27 mouse cellular contexts compared by ENCODE assay signal in genomic region chr6:3468627-3469026, GRCm38 (mm10). TPM values are rescaled to one million over a fixed set of nuclear protein-coding genes. Genes with fewer than 3 reads are reported as not detected.
A peak's percentile ranks its signal among the peaks of the same experiment; 100 is the strongest.
DNase-seq lines count a peak whose midpoint lies in the region; ATAC-seq and TF ChIP-seq lines count a peak whose summit lies in the region.
"Had no signal": no experiment of that assay in that cellular context is flagged by ENCODE, and none has a peak within 500 bp of the region (broad histone marks: within the 10 kb centered on the region; RNA-seq: fewer than 3 reads in every experiment).

No protein-coding gene starts in this region.

- 0 out of 2 replicates have a peak, but pooled peaks have one; percentile 43 for ATAC-seq in intestine, embryonic 14.5 days (replicated peaks; ENCODE audit: low FRiP score, low TSS enrichment, low read depth)
- peak; percentile 74 for ATAC-seq in intestine, embryonic 16.5 days
- 0 out of 2 replicates have a peak, but pooled peaks have one; percentile 29 for ATAC-seq in stomach, embryonic 16.5 days (ENCODE audit: insufficient read depth, low FRiP score)
- no peak for ATAC-seq in liver, embryonic 11.5 days (replicated peaks; ENCODE audit: low FRiP score)
- no peak for ATAC-seq in neural tube, embryonic 15.5 days (ENCODE audit: low FRiP score)
- ATAC-seq: forebrain, embryonic 14.5 days; forebrain, embryonic 16.5 days had no signal

- TF ChIP-seq POLR2A in MEL (IDR thresholded peaks at IDR 0.05; ENCODE audit: control insufficient read depth in 1 of 2, insufficient read depth in 1 of 2, low read depth in 1 of 2, low read length in 2 of 2, poor library complexity in 1 of 2) = no peak

- no peak overlapping the region for H3K4me3 ChIP-seq in MEL (ENCODE audit: control insufficient read depth in 1 of 2, insufficient read depth in 1 of 2, low read depth in 2 of 2, low read length in 2 of 2)
- no peak overlapping the region for H3K4me3 ChIP-seq in intestine, embryonic 14.5 days (ENCODE audit: low read depth, low read length)
- H3K4me3 ChIP-seq in intestine, embryonic 16.5 days (ENCODE audit: low read length) = no peak overlapping the region
- H3K4me3 ChIP-seq in stomach, embryonic 16.5 days (replicated peaks; ENCODE audit: low read length) = no peak overlapping the region
- no peak overlapping the region for H3K4me3 ChIP-seq in liver, embryonic 11.5 days (ENCODE audit: low read depth, low read length)
- no peak overlapping the region for H3K4me3 ChIP-seq in neural tube, embryonic 15.5 days (replicated peaks)
- H3K4me3 ChIP-seq: embryonic facial prominence, embryonic 13.5 days; embryonic facial prominence, embryonic 15.5 days; erythroblast, embryonic 14.5 days; forebrain, embryonic 10.5 days; forebrain, embryonic 12.5 days had no signal

- H3K27ac ChIP-seq in MEL (ENCODE audit: control insufficient read depth, low read depth, low read length) = no peak overlapping the region
- no peak overlapping the region for H3K27ac ChIP-seq in intestine, embryonic 14.5 days (ENCODE audit: low read depth)
- H3K27ac ChIP-seq in intestine, embryonic 16.5 days (ENCODE audit: low read length) = no peak overlapping the region
- no peak overlapping the region for H3K27ac ChIP-seq in stomach, embryonic 16.5 days (ENCODE audit: low read length)
- H3K27ac ChIP-seq in liver, embryonic 11.5 days (ENCODE audit: low read depth, low read length) = no peak overlapping the region
- no peak overlapping the region for H3K27ac ChIP-seq in neural tube, embryonic 15.5 days (replicated peaks)
- H3K27ac ChIP-seq: embryonic facial prominence, embryonic 13.5 days; embryonic facial prominence, embryonic 15.5 days; forebrain, embryonic 10.5 days; forebrain, embryonic 12.5 days had no signal

- no peak overlapping the region for H3K4me2 ChIP-seq in intestine, embryonic 14.5 days (ENCODE audit: low read length)
- H3K4me2 ChIP-seq in intestine, embryonic 16.5 days (ENCODE audit: low read depth, low read length) = no peak overlapping the region
- no peak overlapping the region for H3K4me2 ChIP-seq in stomach, embryonic 16.5 days (ENCODE audit: low read depth, low read length)
- no peak overlapping the region for H3K4me2 ChIP-seq in liver, embryonic 11.5 days
- H3K4me2 ChIP-seq in neural tube, embryonic 15.5 days = no peak overlapping the region
- H3K4me2 ChIP-seq: embryonic facial prominence, embryonic 13.5 days; embryonic facial prominence, embryonic 15.5 days; forebrain, embryonic 12.5 days had no signal

- H3K4me1 ChIP-seq in MEL (ENCODE audit: control insufficient read depth in 1 of 2, insufficient read depth in 2 of 2, low read length in 2 of 2) = peaks cover 0 to 5% of the 10 kb centered on the region in 2 experiments; a peak in 3 of 4 replicates
- no peaks in the 10 kb centered on the region for H3K4me1 ChIP-seq in intestine, embryonic 14.5 days (replicated peaks; ENCODE audit: control insufficient read depth, insufficient read depth, low read length)
- no peaks in the 10 kb centered on the region for H3K4me1 ChIP-seq in intestine, embryonic 16.5 days (ENCODE audit: control insufficient read depth, insufficient read depth, low read length)
- H3K4me1 ChIP-seq in stomach, embryonic 16.5 days (ENCODE audit: control insufficient read depth, insufficient read depth, low read length) = no peaks in the 10 kb centered on the region
- no peaks in the 10 kb centered on the region for H3K4me1 ChIP-seq in liver, embryonic 11.5 days (replicated peaks; ENCODE audit: control insufficient read depth, insufficient read depth, low read length)
- no peaks in the 10 kb centered on the region for H3K4me1 ChIP-seq in neural tube, embryonic 15.5 days
- H3K4me1 ChIP-seq: embryonic facial prominence, embryonic 13.5 days; embryonic facial prominence, embryonic 15.5 days; forebrain, embryonic 10.5 days; forebrain, embryonic 12.5 days had no signal

- TF ChIP-seq RAD21 in MEL (IDR thresholded peaks at IDR 0.05; ENCODE audit: low read depth, low read length) = no peak

- H3K36me3 ChIP-seq in MEL (ENCODE audit: control insufficient read depth in 1 of 2, insufficient read depth in 2 of 2, low read length in 2 of 2) = peaks cover 0 to 15% of the 10 kb centered on the region in 2 experiments; a peak in 2 of 4 replicates
- H3K36me3 ChIP-seq in intestine, embryonic 14.5 days (ENCODE audit: control insufficient read depth, insufficient read depth, low read length) = no peaks in the 10 kb centered on the region
- H3K36me3 ChIP-seq in intestine, embryonic 16.5 days (ENCODE audit: control insufficient read depth, insufficient read depth, low read length) = no peaks in the 10 kb centered on the region
- no peaks in the 10 kb centered on the region for H3K36me3 ChIP-seq in stomach, embryonic 16.5 days (ENCODE audit: control insufficient read depth, insufficient read depth, low read length)
- H3K36me3 ChIP-seq in liver, embryonic 11.5 days (ENCODE audit: control insufficient read depth, insufficient read depth, low read length) = no peaks in the 10 kb centered on the region
- no peaks in the 10 kb centered on the region for H3K36me3 ChIP-seq in neural tube, embryonic 15.5 days
- H3K36me3 ChIP-seq: embryonic facial prominence, embryonic 13.5 days; embryonic facial prominence, embryonic 15.5 days; forebrain, embryonic 10.5 days; forebrain, embryonic 12.5 days had no signal

- no peak for TF ChIP-seq CTCF in MEL (IDR thresholded peaks at IDR 0.05 in 2 of 3, conservative IDR thresholded peaks at IDR 0.05 in 1 of 3; ENCODE audit: control insufficient read depth in 1 of 3, insufficient read depth in 1 of 3, low read depth in 2 of 3, low read length in 3 of 3, poor library complexity in 1 of 3, severe bottlenecking in 1 of 3)

- TF ChIP-seq EP300 in MEL (IDR thresholded peaks at IDR 0.05; ENCODE audit: low read depth in 1 of 2, low read length in 2 of 2) = peak; percentile 68 to 84

- peak; percentile 66 for DNase-seq in MEL (ENCODE audit: low read depth, low spot score)
- no peak for DNase-seq in intestine, embryonic 14.5 days (ENCODE audit: low spot score)
- no peak for DNase-seq in thymus, postnatal 25 days
- DNase-seq in liver, embryonic 11.5 days (ENCODE audit: low spot score) = no peak
- no peak for DNase-seq in layer of hippocampus, postnatal 14 days (ENCODE audit: low spot score in 2 of 2)
- DNase-seq: adrenal gland, adult 2 months; adrenal gland, postnatal 10 days; adrenal gland, postnatal 25 days; cerebellum, adult 11 months; cerebellum, adult 18-20 months; cerebellum, adult 8-10 months; cerebellum, adult 9-11 months; cerebellum, postnatal 14 days; cerebellum, postnatal 36 days; embryo, embryonic 11 days had no signal

- no peaks in the 10 kb centered on the region for H3K79me2 ChIP-seq in MEL (ENCODE audit: control insufficient read depth, insufficient read depth, low read length, poor library complexity)

- 55% methylated on average over 1 of the region's 1 CpGs for WGBS in intestine, embryonic 14.5 days
- 31% methylated on average over 1 of the region's 1 CpGs for WGBS in intestine, embryonic 16.5 days
- 31% methylated on average over 1 of the region's 1 CpGs for WGBS in stomach, embryonic 16.5 days
- whole genome bisulfite sequencing in liver, embryonic 11.5 days = 28% methylated on average over 1 of the region's 1 CpGs
- 69% methylated on average over 1 of the region's 1 CpGs for WGBS in neural tube, embryonic 15.5 days

- no peak overlapping the region for H3K9ac ChIP-seq in MEL (ENCODE audit: control insufficient read depth, low read depth, low read length, poor library complexity, severe bottlenecking)
- no peak overlapping the region for H3K9ac ChIP-seq in intestine, embryonic 14.5 days (ENCODE audit: low read length)
- no peak overlapping the region for H3K9ac ChIP-seq in intestine, embryonic 16.5 days (ENCODE audit: low read depth, low read length)
- no peak overlapping the region for H3K9ac ChIP-seq in stomach, embryonic 16.5 days (ENCODE audit: low read length)
- no peak overlapping the region for H3K9ac ChIP-seq in liver, embryonic 11.5 days (ENCODE audit: low read depth, low read length)
- H3K9ac ChIP-seq in neural tube, embryonic 15.5 days (replicated peaks) = no peak overlapping the region
- H3K9ac ChIP-seq: embryonic facial prominence, embryonic 13.5 days; embryonic facial prominence, embryonic 15.5 days; forebrain, embryonic 12.5 days had no signal

- no peaks in the 10 kb centered on the region for H3K27me3 ChIP-seq in MEL (ENCODE audit: control insufficient read depth in 1 of 2, insufficient read depth in 2 of 2, low read length in 2 of 2)
- H3K27me3 ChIP-seq in intestine, embryonic 14.5 days (replicated peaks; ENCODE audit: control insufficient read depth, insufficient read depth, low read length) = no peaks in the 10 kb centered on the region
- no peaks in the 10 kb centered on the region for H3K27me3 ChIP-seq in intestine, embryonic 16.5 days (replicated peaks; ENCODE audit: control insufficient read depth, insufficient read depth, low read length)
- H3K27me3 ChIP-seq in stomach, embryonic 16.5 days (ENCODE audit: control insufficient read depth, insufficient read depth, low read length) = no peaks in the 10 kb centered on the region
- no peaks in the 10 kb centered on the region for H3K27me3 ChIP-seq in liver, embryonic 11.5 days (replicated peaks; ENCODE audit: control insufficient read depth, insufficient read depth, low read length)
- no peaks in the 10 kb centered on the region for H3K27me3 ChIP-seq in neural tube, embryonic 15.5 days (replicated peaks)
- H3K27me3 ChIP-seq: embryonic facial prominence, embryonic 13.5 days; embryonic facial prominence, embryonic 15.5 days; forebrain, embryonic 12.5 days had no signal

- no peaks in the 10 kb centered on the region for H3K9me3 ChIP-seq in MEL (replicated peaks; ENCODE audit: insufficient read depth, low read length)
- no peaks in the 10 kb centered on the region for H3K9me3 ChIP-seq in intestine, embryonic 14.5 days (ENCODE audit: control insufficient read depth, low read length)
- H3K9me3 ChIP-seq in intestine, embryonic 16.5 days (ENCODE audit: control insufficient read depth, low read length) = no peaks in the 10 kb centered on the region
- H3K9me3 ChIP-seq in stomach, embryonic 16.5 days (replicated peaks; ENCODE audit: control insufficient read depth, low read length) = no peaks in the 10 kb centered on the region
- no peaks in the 10 kb centered on the region for H3K9me3 ChIP-seq in liver, embryonic 11.5 days (ENCODE audit: control insufficient read depth, low read length)
- H3K9me3 ChIP-seq in neural tube, embryonic 15.5 days (replicated peaks) = no peaks in the 10 kb centered on the region
- H3K9me3 ChIP-seq: embryonic facial prominence, embryonic 13.5 days; embryonic facial prominence, embryonic 15.5 days; forebrain, embryonic 10.5 days; forebrain, embryonic 12.5 days had no signal

RNA-seq across cellular contexts. Expression of gene Hepacam2, which starts 29.5 kb away (rescaled TPM):
- total RNA-seq in MEL (2012; rRNA removed) = not detected in 2 replicates
- under 1 TPM in 1 of 2 experiments, not detected in 1; 0.11 TPM for polyA plus RNA-seq in MEL (2012; ENCODE audit: insufficient read depth in 1 of 2, insufficient read length in 2 of 2, low read depth in 1 of 2, low replicate concordance in 2 of 2, missing spikeins in 1 of 2)
- 5.4 and 8.2 TPM in 2 replicates for polyA plus RNA-seq in intestine, embryonic 14.5 days (2014; fragmentation: Nextera tagmentation; extraction: Ambion mirVana)
- polyA plus RNA-seq in intestine, embryonic 16.5 days (2015; fragmentation: Nextera tagmentation; extraction: Ambion mirVana) = 22.2 and 25.4 TPM in 2 replicates
- 3.2 and 3.6 TPM in 2 replicates for polyA plus RNA-seq in stomach, embryonic 16.5 days (2015; fragmentation: Nextera tagmentation; extraction: Ambion mirVana)
- 0.07 and 0.22 TPM in 2 replicates for polyA plus RNA-seq in liver, embryonic 11.5 days (2014; fragmentation: Nextera tagmentation; extraction: Ambion mirVana)
- total RNA-seq in layer of hippocampus, postnatal 14 days (2021) = under 1 TPM in 1 of 2 experiments, not detected in 1; 0.29 TPM
- polyA plus RNA-seq in neural tube, embryonic 15.5 days (2015; fragmentation: Nextera tagmentation; extraction: Ambion mirVana) = 1.00 and 2.3 TPM in 2 replicates
- total RNA-seq: common myeloid progenitor, adult 5-6 weeks had no signal
- polyA plus RNA-seq: C2C12; erythroblast, embryonic 14.5 days had no signal

RNA-seq across cellular contexts. Expression of gene Vps50, which starts 29.6 kb away (rescaled TPM):
- 20.2 and 21.2 TPM in 2 replicates for total RNA-seq in MEL (2012; rRNA removed)
- polyA plus RNA-seq in MEL (2012; ENCODE audit: insufficient read depth in 1 of 2, insufficient read length in 2 of 2, low read depth in 1 of 2, low replicate concordance in 2 of 2, missing spikeins in 1 of 2) = 10 to 100 TPM in 1 of 2 experiments, not detected in 1; 13.5 TPM
- 32.8 and 33.1 TPM in 2 replicates for polyA plus RNA-seq in intestine, embryonic 14.5 days (2014; fragmentation: Nextera tagmentation; extraction: Ambion mirVana)
- 28.2 and 31.4 TPM in 2 replicates for polyA plus RNA-seq in intestine, embryonic 16.5 days (2015; fragmentation: Nextera tagmentation; extraction: Ambion mirVana)
- 27.6 and 30.8 TPM in 2 replicates for polyA plus RNA-seq in stomach, embryonic 16.5 days (2015; fragmentation: Nextera tagmentation; extraction: Ambion mirVana)
- polyA plus RNA-seq in liver, embryonic 11.5 days (2014; fragmentation: Nextera tagmentation; extraction: Ambion mirVana) = 27.0 and 29.8 TPM in 2 replicates
- total RNA-seq in layer of hippocampus, postnatal 14 days (2021) = 10 to 100 TPM; 48.6 to 52.6 TPM
- polyA plus RNA-seq in neural tube, embryonic 15.5 days (2015; fragmentation: Nextera tagmentation; extraction: Ambion mirVana) = 48.4 and 55.1 TPM in 2 replicates

Comparison
In these comparisons a context has a peak if more than half of its experiments do, and no peak if none do; other contexts are left out.
1. ATAC-seq: peak in intestine, embryonic 14.5 days (single experiment), intestine, embryonic 16.5 days (single experiment) and stomach, embryonic 16.5 days (single experiment); none in liver, embryonic 11.5 days (single experiment) and neural tube, embryonic 15.5 days (single experiment).